Mouse (Mus musculus): ENCODE measurements around the gene Gm35315.
"Not testable (repeated sequence)": the region's sequence is repeated elsewhere in the genome, so short reads cannot be mapped to it uniquely, and the experiment has no call there.

Gm35315 gene

DNA sequence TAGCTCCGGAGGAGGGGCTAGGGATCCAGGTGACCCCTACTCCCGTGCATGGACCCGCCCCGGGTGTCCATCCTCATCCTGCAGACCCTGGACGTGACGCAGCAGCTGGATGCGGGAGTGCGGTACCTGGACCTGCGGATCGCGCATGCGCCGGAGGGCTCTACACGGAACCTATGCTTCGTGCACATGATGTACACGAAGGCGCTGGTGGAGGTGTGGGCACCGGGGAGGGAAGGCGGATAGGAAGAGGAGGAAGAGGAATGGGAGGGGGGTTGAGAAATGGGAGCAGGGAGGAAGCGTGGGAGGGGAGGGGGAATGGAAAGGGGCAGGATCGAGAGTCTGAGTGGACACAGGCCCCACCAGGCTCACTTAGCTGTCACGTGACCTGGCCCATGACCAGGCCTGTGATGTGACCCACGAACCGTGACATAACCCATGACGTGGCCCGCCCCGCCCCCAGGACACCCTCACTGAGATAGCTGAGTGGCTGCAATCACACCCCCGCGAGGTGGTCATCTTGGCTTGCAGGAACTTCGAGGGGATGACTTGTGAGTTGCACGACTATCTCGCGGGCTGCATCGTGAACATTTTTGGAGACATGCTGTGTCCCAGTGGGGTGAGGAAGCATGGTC is 7.6 kb upstream of the Gm35315 start:
- peak; percentile 35 for DNase-seq (ENCODE audit: low spot score)

DNA sequence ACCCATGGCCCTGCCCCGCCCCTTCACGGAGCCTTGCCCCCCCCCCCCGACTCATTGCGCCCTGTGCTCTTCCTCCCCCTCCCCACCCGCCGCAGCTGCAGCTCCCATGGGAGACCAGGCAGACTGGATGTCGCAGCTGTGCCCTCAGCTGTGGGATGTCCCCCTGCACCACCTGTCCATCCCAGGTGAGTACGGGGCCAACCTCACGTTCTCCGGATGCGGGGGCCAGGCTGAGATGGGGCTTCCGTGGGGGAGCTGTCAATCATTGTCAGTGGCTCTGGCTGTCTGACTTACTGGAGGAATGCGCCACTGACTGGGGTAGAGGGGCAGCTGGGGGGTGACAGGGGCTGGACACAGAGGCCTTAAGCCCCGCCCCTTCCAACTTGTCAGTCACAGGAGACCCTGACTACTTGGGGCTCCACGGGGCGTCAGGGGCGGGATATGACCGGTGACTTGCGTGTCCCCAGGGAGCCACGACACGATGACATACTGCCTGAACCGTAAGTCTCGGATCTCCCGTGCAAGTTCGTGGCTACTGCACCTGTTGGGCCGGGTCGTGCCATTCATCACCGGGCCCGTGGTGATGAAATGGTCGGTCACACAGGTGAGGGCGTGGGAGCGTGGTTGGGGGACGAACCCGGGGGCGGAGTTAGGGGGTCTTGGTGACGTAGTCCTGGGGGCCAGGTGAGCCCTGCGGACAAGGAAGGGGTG is 6.9 kb upstream of the Gm35315 start:
- peak; percentile 54 for DNase-seq (ENCODE audit: low spot score)

DNA sequence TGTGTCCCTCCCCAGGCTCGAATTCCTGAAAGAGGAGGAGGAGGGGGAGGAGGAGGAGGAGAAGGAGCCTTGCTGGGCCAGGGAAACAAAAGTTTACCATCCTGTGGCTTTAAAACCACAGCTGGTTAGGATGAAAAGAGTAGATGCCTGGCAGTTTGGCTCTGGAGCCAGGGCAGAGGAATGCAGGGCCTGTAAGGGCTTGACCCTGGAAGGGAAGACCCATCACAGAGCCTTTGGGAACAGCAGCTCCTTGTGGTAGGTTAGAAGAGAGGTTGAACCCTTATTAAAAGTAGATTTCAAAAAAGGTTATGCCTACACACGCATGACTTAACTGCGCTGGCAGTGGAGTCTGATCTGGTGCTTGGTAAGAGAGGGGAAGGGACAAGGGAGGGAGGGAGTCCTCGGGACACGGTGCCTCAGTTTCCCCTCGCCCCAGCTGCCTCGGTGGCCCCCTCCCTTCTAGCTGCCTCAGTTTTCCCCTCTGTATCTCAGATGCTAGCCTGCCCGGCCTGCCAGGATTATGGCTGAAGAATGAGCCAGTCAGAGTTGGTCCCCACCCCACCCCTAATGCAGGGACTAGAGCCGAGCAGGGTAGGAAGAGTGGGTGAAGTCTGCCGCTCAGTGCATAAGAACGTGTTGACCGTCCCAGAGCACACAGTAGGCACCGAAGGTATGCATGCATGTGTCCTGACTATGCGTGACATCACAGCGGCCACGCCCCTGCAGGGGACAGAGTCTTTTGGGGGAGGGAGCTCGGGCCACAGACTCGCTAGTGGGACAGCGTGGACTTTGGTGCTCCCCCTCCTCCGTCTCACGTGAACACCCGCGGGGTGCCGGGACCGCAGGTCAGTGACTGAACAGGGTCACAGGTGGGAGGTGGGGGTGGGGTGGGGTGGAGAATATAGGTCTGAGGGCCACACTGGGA is 5.7 kb upstream of the Gm35315 start, which contains the start of gene Plcxd1:
Gene Plcxd1, plus strand, starts transcription at position 314 of the 925 bp plus-strand sequence.
- DNase-seq (ENCODE audit: low spot score): no peak

DNA sequence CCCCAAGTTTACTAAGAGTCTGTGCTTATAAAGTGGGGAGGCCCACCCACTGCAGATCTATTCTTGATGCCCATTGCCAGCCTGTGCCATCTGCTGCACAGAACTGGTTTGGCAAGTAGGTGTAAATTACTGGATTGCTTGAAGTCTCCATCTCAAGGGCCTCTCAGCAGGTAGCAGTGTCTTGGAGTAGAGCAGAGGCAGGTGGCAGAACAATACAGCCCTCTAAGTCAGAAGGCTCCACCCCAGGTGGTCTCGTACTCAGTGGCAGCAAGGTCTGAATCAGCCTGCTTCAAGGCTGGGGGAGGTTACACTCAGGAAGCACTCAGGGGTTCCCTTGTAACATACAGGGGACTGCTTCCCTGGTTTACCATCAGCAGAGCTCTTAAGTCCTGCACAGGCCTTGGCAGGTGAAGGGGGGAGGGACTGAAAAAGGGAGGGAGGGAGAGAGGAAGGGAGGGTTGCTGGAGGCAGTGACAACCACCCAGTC is 4.8 kb upstream of the Gm35315 start:
- no peak for DNase-seq (ENCODE audit: low spot score)

DNA sequence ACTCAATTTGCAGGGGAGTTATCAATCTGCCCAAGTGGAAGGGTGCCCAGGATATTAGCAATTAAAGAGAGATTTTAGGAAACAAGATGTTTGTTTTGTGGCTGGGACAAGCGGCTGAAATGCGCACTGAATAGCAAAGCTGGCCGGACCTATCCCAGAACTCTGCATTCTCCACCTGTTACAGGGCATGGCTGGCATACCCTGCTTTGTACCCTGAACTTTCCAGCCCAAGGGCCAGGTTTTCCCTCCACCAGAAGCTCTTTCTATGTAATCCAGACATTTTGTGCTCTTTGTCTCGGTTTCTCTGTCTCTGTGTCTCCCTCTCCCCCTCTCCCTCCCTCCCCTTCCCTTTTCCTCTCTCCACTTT is 610 bp upstream of the Gm35315 start:
- DNase-seq (ENCODE audit: low spot score): no peak

DNA sequence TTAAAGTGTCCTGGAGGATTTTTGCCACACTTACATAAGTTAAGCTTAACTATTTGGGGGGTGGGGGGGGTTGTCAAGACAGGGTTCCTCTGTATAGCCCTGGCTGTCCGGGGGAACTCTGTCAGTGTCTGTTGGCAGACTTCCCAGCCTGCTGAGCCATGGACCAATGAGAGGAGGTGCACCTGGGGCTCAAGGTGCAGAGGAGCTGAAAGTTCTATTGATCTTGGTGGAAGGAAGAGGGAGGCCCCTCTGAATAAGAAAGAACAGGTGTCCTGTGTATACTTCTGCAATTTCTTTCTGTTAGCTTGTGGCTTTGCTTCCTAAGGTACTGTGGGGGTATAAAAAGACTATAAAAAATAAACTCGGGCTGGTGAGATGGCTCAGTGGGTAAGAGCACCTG is 2.7 kb downstream of the Gm35315 start:
- DNase-seq (ENCODE audit: low spot score): no peak

DNA sequence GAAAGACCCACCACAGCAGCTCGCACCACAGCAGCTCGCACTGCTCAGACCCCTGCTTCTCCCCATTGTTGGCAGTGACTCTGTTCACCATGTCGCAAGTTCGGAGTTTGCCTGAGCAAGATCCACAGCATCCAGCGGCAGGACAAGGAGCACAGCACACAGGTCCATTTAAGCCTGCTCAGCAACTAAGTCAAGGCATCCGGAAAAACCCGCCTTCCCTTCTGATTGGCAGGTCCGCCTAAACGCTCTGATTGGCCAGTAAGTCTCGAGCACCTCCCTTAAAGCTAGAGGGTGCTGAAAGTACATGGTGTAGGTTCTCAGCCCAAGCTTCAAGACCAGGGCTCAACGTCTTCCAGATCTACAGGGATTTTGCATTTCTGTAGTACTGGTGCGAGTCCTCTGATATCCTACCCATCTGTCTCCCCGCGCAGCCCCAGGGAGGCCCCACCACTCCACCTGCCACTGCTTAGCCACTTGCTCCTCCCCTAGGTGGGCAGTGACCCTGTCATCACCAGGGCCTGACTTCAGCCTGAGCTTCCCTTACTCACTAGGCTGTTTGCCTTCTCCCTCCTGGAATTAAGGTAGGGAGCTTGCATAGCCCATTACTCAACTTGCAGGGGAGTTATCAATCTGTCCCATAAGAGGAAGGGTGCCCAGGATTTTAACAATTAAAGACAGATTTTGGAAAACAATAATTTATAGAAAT is 7.9 kb downstream of the Gm35315 start:
- DNase-seq (ENCODE audit: low spot score): no peak

DNA sequence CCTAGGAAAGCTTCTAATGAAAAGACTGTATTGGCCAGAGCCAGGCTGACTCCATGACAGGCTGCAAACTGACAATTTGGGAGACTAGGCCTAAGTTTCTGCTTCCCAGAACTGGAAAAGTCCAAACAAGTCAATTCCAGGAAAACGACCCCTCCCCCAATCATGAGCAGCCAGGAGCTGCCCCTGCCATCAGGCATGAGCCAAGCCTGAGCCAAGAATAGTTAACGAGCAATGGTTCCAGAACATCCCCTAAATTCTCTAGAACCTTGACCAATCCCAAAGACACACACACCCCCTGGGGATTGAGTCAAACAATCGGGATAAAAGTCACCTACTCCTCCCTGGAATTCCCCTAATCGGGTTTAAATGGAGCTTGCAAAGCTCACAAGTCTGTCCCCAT is 11.3 kb downstream of the Gm35315 start:
- DNase-seq (ENCODE audit: low spot score): no peak

DNA sequence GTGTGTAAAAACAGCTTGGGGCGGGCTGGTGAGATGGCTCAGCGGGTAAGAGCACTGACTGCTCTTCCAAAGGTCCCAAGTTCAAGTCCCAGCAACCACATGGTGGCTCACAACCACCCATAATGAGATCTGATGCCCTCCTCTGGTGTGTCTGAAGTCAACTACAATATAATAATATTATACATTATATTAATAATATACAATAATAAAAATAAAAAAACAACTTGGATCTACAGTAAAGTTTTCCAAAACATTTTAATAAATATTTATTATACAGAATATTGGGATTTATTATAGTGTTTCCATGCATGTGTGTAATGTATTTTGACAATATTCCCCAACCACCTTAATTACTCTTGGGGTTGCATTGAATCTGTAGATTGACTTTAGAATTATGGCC is 21.8 kb downstream of the Gm35315 start, which contains the start of gene Gm17655:
Gene Gm17655, minus strand, starts transcription at position 101 of the 400 bp plus-strand sequence.
- not testable (repeated sequence) for DNase-seq (ENCODE audit: low spot score)

DNA sequence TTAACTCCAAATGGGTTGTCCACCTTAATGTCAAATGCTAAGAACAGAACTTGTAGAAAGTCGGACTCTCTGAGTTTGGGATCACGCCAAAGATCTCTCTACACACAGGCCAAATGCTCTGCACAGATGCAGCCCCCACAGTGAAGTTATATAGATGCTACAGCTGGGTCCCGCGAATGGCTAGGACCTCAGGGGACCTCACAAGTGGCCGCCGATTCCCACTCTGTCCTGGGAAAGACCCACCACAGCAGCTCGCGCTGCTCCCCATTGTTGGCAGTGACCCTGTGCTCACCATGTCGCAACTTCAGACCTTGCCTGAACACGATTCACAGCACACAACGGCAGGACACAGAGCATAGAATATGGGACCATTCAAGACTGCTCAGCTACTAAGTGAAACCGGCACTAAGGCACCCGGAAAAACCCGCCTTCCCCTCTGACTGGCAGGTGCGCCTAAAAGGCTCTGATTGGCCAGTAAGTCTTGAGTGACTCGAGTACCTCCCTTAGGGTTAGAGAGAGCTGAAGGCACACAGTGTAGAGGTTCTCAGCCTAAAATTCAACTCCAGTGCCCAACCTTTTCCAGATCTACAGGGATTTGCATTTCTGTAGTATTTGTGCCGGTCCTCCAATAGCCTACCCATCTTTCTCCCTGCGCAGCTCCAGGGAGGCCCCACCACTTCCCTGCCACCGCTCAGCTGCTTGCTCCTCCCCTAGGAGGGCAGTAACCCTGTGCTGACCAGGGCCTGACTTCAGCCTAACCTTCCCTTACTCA is 36.4 kb downstream of the Gm35315 start:
- DNase-seq (ENCODE audit: low spot score): peak; percentile 82
